Mouse (Mus musculus) embryonic stem cell, embryonic (primary cell): ENCODE measurements around the gene Upf3a.
"Not testable (repeated sequence)": the region's sequence is repeated elsewhere in the genome, so short reads cannot be mapped to it uniquely, and the experiment has no call there.

Experiments
- CTCF ChIA-PET, 4 experiments: fragments of 300-600 bp in 2 of 4; fragments of 350-600 bp in 2 of 4; sonication (Branson Sonifier 250); formaldehyde crosslinking; loops; one replicate each; lab custom pipeline; 2022; ENCODE audit warnings: inconsistent platforms in 2 of 4; lab: Charles Lee
- POLR2A ChIA-PET, 4 experiments: fragments of 300-600 bp in 2 of 4; fragments of 350-600 bp in 2 of 4; sonication (Branson Sonifier 250); formaldehyde crosslinking; loops; one replicate each; lab custom pipeline; 2022; ENCODE audit warnings: antibody characterized with exemption in 4 of 4, inconsistent platforms in 1 of 4; lab: Charles Lee

The Upf3a gene

GRCm38 (mm10) chr8:13785250-13785763, at the start of gene Upf3a:
TSS of gene Upf3a (plus strand) at chr8:13785615.
- POLR2A ChIA-PET = interaction anchor here (0.6 to 4.8 kb wide), 85 partner anchors 9 to 1320 kb away, joined by 3 to 72 read pairs (median 4); partner anchors contain the start of genes Cdc16 (in 3 of the 4), Champ1 (in 1 of the 4), Coprs (in 1 of the 4) and Cul4a (in 1 of the 4)

DNA sequence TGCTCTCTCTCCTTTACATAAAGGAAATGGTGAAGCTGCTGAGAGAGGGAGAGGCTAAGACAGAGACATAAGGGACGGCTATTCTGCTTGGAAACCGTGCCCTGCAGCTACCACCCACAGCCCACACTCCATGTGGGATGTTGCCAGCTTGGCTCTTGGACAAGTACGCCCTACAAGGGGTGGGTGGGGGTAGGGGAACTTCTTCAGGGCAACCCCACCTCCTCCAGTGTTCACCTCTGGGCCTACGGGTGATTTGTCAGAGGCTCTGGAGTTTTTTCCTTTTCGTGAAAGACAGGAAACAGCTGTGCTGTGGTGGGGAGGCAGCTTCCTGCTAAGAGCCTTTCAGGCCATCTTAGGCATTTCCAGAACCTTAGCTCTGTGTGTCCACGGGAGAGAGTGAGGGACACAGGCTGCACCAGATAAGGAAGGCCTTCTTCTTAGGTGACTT, 45.1 kb upstream of the Upf3a start:
- ChIA-PET CTCF (no interaction called here), POLR2A (interaction anchor here in 1 of 4 experiments (0.6 kb wide), 1 partner anchor 333 kb away, joined by 4 read pairs; no protein-coding TSS in a partner anchor)

More at GRCm38 (mm10) chr8:13785250-13785763, at the start of gene Upf3a:
- CTCF ChIA-PET = interaction anchor here (0.5 to 2.3 kb wide), 27 partner anchors 9 to 1232 kb away, joined by 3 to 14 read pairs (median 4); partner anchors contain the start of genes Cdc16 (in 2 of the 4) and Coprs (in 1 of the 4)

DNA sequence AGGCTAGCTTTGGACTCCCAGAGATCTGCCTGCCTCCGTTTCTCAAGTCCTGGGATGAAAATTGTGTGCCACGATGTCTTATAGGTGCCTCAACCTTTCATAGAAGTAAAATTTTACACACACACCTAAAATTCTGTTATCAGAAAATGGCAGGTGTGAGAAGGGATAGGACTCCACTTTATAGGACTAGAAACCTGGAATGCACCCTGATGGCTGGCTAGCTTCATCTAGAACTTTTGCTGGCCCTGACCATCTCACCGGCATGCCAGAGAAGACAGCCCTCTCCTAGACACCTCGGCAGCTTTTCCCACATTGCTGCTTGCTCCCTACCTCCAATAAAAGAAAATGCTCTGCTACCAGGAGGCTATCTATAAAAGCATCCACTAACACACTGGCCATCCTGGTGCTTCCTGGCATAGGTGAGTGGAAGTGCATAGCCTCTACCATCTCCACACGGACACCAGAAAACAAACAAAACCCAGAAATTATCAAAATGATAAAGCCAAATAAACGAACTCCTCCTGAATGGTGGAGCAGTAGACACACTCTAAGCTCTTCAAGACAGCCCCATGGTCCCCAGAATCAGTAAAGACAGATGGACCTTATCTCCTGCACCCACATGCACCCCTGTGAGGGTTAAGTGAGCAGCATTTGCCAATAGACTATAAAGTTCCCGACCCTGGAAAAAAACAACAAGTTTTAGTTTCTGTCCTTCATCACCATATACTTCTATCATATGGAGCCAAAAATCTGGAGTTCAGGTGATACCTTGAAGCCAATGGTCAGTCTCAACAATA, 44.4 kb upstream of the Upf3a start:
- ChIA-PET POLR2A (no interaction called here), CTCF (interaction anchor here in 1 of 4 experiments (1.4 kb wide), 1 partner anchor 329 kb away, joined by 4 read pairs; no protein-coding TSS in a partner anchor)

GRCm38 (mm10) chr8:13746212-13746611, 39.2 kb upstream of the Upf3a start:
- CTCF ChIA-PET = not testable (repeated sequence)

GRCm38 (mm10) chr8:13747626-13748025, 37.8 kb upstream of the Upf3a start:
- CTCF ChIA-PET = no interaction called here
- POLR2A ChIA-PET = no interaction called here

More at GRCm38 (mm10) chr8:13746212-13746611, 39.2 kb upstream of the Upf3a start:
- POLR2A ChIA-PET = not testable (repeated sequence)

- ChIA-PET POLR2A (interaction anchor here in 1 of 4 experiments (1.0 kb wide), 1 partner anchor 31 kb away, joined by 7 read pairs; the partner anchor contains the start of gene Upf3a), CTCF (interaction anchor here in 1 of 4 experiments (1.8 kb wide), 1 partner anchor 341 kb away, joined by 7 read pairs; no protein-coding TSS in a partner anchor)
Observed at GRCm38 (mm10) chr8:13753680-13754079, 31.7 kb upstream of the Upf3a start.

GRCm38 (mm10) chr8:13756480-13756879, 28.9 kb upstream of the Upf3a start:
- ChIA-PET POLR2A (interaction anchor here in 3 of 4 experiments (0.6 to 4.6 kb wide), 12 partner anchors 10 to 348 kb away, joined by 3 to 39 read pairs (median 4); partner anchors contain the start of gene Upf3a (in 1 of the 3)), CTCF (interaction anchor here in 3 of 4 experiments (1.2 to 2.5 kb wide), 4 partner anchors 18 to 345 kb away, joined by 3 to 14 read pairs (median 4); partner anchors contain the start of gene Upf3a (in 1 of the 3))

- POLR2A ChIA-PET = interaction anchor here in 3 of 4 experiments (0.6 to 4.6 kb wide), 26 partner anchors 8 to 532 kb away, joined by 3 to 39 read pairs (median 4); partner anchors contain the start of genes Upf3a (in 2 of the 3) and Champ1 (in 1 of the 3)
- CTCF ChIA-PET = interaction anchor here in 3 of 4 experiments (0.6 to 2.5 kb wide), 11 partner anchors 17 to 553 kb away, joined by 3 to 14 read pairs (median 4); partner anchors contain the start of gene Upf3a (in 1 of the 3)
Observed at GRCm38 (mm10) chr8:13756982-13757804, 28.2 kb upstream of the Upf3a start, which contains the start of gene Cdc16. TSS of gene Cdc16 (plus strand) at chr8:13757676.

DNA sequence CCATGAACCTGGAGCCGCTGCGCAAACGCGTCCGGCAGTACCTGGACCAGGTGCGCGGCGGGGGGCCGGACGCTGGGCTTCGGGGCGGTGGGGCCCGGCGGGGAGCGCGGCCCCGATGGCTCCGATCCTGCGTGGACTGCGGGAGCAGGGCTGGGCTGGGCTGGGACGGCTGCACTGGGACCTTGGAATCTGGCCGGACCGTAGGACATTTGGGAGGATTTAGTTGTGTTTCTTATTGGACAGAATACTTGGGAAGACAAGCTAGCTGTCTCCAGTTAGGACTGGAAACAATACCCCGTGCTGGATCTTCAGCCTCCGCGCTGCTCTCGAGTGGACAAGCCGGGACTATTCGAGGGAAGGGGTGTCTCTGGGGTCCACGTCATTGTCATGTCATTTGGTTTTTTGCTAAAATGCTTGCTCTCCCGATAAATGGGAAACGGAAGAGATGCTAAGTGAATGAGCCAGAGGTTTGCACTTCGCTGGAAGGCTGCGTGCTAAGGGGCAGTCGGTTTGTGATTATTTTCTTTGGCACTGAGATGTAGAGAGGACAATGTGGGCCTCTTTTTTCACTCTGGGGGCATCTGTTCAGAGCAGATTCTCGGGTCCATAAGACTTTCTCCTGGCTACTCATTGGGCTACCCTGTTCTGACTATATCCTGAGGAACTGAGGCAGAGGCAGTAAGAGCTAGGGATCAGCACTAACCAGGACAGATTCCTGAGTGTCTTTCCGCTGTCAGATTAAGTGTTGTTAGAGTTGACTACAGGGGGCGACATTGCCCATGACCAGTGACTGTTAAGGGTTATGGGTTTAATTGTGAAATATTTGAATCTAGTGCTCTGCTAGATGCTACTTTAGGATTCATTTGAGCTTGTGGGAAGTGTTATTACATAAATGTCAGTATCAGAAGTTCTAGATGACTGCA, 27.3 kb upstream of the Upf3a start:
- CTCF ChIA-PET = interaction anchor here in 3 of 4 experiments (0.9 to 2.5 kb wide), 15 partner anchors 27 to 1084 kb away, joined by 3 to 14 read pairs (median 4); partner anchors contain the start of gene Upf3a (in 2 of the 3)
- POLR2A ChIA-PET = interaction anchor here (0.5 to 4.6 kb wide), 36 partner anchors 8 to 554 kb away, joined by 3 to 39 read pairs (median 4); partner anchors contain the start of genes Upf3a (in 2 of the 4), Champ1 (in 1 of the 4) and Rasa3 (in 1 of the 4)

DNA sequence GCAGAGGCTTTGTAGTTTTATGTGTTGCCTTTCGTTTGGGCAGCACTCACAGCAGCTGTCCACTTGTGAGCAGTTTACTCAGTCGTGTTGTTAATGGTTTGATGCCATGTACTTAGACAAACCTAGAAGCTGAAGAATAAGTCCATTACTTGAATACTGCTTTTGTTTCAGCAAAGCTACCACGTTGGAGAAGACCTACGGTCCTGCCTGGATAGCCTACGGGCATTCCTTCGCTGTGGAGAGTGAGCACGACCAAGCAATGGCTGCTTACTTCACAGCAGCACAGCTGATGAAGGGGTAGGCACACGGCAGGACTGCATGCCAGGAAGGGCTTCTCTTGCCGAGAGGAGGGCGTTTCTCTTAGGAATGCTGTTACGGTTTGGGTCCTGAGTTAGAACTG, 16.2 kb upstream of the Upf3a start:
- ChIA-PET CTCF (interaction anchor here in 2 of 4 experiments (1.1 to 1.4 kb wide), 2 partner anchors 356 to 358 kb away, joined by 3 to 4 read pairs; no protein-coding TSS in a partner anchor), POLR2A (interaction anchor here in 3 of 4 experiments (0.7 to 8.1 kb wide), 12 partner anchors 10 to 356 kb away, joined by 3 to 72 read pairs (median 6); partner anchors contain the start of genes Cdc16 (in 3 of the 3), Upf3a (in 2 of the 3) and Coprs (in 1 of the 3))

DNA sequence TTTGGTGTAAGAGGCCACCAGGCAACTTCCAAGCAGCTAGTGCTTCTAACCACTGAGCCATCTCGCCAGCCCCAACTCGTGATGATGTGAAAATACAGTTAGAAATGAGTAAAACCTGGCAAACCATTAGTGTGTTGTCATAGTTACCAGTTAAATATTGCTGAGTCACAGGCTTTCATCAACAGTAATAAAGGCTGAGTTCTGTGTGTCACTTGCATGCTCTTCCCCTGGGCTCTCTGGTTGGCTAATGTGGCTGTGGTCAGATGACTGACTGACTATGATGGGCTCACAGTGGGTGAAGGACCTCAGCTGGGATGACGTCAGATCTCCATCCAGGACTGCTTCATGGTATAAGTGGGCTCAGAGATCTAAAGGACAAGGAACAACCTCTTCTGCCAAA, 4.9 kb upstream of the Upf3a start:
- ChIA-PET CTCF (no interaction called here), POLR2A (interaction anchor here in 1 of 4 experiments (1.2 to 1.3 kb wide), 2 partner anchors 9 to 19 kb away, joined by 3 read pairs; no protein-coding TSS in a partner anchor)

GRCm38 (mm10) chr8:13785764-13786299, 417 bp downstream of the Upf3a start:
- CTCF ChIA-PET = interaction anchor here (0.6 to 2.3 kb wide), 22 partner anchors 8 to 1231 kb away, joined by 3 to 14 read pairs (median 4); partner anchors contain the start of genes Cdc16 (in 1 of the 4) and Coprs (in 1 of the 4)
- POLR2A ChIA-PET = interaction anchor here (0.5 to 4.8 kb wide), 70 partner anchors 9 to 1319 kb away, joined by 3 to 72 read pairs (median 4); partner anchors contain the start of genes Cdc16 (in 3 of the 4), Champ1 (in 2 of the 4), Coprs (in 1 of the 4) and Dcun1d2 (in 1 of the 4)

DNA sequence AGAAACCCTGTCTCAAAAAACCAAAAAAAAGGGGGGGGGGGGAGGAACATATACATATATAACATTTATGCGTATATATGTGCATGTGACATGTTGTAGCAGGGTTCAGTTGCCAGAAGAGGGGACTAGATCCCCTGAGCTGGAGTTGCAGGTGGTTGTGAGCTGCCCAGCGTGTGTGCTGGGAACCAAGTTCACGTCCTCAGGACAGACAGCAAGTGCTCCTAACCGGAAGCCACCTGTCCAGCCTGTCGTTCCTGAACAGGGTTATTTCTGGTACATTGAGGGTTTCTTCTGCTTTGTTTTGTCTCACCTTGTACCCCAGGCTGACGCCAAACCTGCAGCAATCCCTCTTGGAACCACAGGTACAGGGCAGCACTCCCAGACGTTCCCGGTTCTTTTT, 4.2 kb downstream of the Upf3a start:
- ChIA-PET POLR2A (interaction anchor here in 1 of 4 experiments (0.6 to 1.7 kb wide), 2 partner anchors 28 to 219 kb away, joined by 5 to 12 read pairs; no protein-coding TSS in a partner anchor), CTCF (interaction anchor here in 2 of 4 experiments (0.6 to 1.6 kb wide), 4 partner anchors 21 to 809 kb away, joined by 3 to 6 read pairs (median 4); no protein-coding TSS in a partner anchor)

DNA sequence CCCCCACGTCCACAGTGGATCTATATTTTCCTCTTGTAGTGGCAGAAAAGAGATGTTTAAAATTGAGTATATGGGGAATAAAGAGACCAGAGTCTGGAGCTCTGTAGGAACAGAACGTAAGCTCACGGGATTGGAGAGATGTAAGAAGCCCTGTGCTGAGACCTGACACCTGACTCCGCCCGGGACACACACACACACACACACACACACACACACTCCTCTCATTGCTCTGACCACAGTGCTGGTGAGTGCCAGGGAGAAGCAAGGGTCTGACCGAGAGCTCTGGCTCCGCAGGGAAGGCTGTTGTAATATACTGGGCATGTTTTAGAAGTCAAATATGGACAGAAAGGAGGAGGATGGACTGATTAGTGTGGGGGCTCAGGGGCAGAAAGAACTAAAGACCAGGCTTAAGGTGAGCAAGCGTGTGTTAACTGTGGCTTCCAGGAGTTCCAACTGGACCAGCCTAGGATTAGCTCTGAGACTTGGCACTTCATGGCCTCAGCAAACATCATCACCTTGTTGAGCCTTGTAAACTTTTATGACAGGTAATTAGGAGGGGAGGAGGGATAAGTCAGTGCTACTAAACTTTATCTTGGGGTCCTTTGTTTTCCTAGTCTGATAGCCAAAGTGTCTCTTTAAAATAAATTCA, 7.8 kb downstream of the Upf3a start:
- POLR2A ChIA-PET = interaction anchor here in 3 of 4 experiments (0.9 to 1.4 kb wide), 3 partner anchors 9 to 14 kb away, joined by 3 read pairs; no protein-coding TSS in a partner anchor
- CTCF ChIA-PET = interaction anchor here in 1 of 4 experiments (0.6 to 1.4 kb wide), 2 partner anchors 7 to 231 kb away, joined by 3 to 4 read pairs; no protein-coding TSS in a partner anchor

DNA sequence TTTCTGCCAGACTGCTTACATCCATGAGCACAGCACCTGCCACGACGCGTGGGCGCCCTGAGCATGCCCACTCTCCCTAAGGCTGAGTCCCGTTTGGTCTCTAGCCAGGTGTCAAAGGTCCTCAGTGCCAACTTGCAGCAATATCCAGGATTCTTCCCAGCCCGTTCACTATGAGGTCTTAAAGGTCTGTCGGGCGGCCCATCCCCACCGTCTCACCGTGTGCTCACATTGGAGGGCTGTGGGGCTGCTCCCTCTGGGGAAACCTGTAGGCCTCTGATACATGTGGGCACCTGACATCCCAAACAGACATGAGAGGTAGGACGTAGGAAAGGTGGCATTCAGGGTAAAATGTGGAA, 8.3 kb downstream of the Upf3a start:
- POLR2A ChIA-PET = interaction anchor here in 2 of 4 experiments (0.7 to 1.2 kb wide), 2 partner anchors 9 to 243 kb away, joined by 3 read pairs; no protein-coding TSS in a partner anchor
- CTCF ChIA-PET = interaction anchor here in 1 of 4 experiments (0.6 to 1.4 kb wide), 2 partner anchors 8 to 232 kb away, joined by 3 to 4 read pairs; no protein-coding TSS in a partner anchor
